Comparison of ENCODE assay signal across 18 mouse cellular contexts in genomic region chr12:48223298-48223697, GRCm38 (mm10).
DNase-seq lines count a peak whose midpoint lies in the region; ATAC-seq and TF ChIP-seq lines count a peak whose summit lies in the region.
"Had no signal": no experiment of that assay in that cellular context is flagged by ENCODE, and none has a peak within 500 bp of the region (broad histone marks: within the 10 kb centered on the region; RNA-seq: fewer than 3 reads in every experiment).

No protein-coding gene starts in this region.

- no peaks in the 10 kb centered on the region for H3K9me3 ChIP-seq in neural tube, embryonic 11.5 days (ENCODE audit: control insufficient read depth, low read length)
- H3K9me3 ChIP-seq in neural tube, embryonic 15.5 days (replicated peaks), result no peaks in the 10 kb centered on the region
- H3K9me3 ChIP-seq in hindbrain, embryonic 13.5 days, result no peaks in the 10 kb centered on the region
- no peaks in the 10 kb centered on the region for H3K9me3 ChIP-seq in midbrain, embryonic 13.5 days
- H3K9me3 ChIP-seq in stomach, postnatal 0 days (ENCODE audit: control insufficient read depth, low read length), result no peaks in the 10 kb centered on the region
- H3K9me3 ChIP-seq: heart, embryonic 10.5 days; megakaryocyte, embryonic 14.5 days had no signal

- TF ChIP-seq CTCF in stomach, postnatal 0 days (IDR thresholded peaks at IDR 0.05; ENCODE audit: low read depth), result no peak

- TF ChIP-seq EP300 in stomach, postnatal 0 days (optimal IDR thresholded peaks at IDR 0.05), result no peak

- H3K4me3 ChIP-seq in neural tube, embryonic 11.5 days (ENCODE audit: low read depth, low read length), result no peak overlapping the region
- H3K4me3 ChIP-seq in neural tube, embryonic 15.5 days (replicated peaks), result no peak overlapping the region
- no peak overlapping the region for H3K4me3 ChIP-seq in hindbrain, embryonic 13.5 days
- no peak overlapping the region for H3K4me3 ChIP-seq in midbrain, embryonic 13.5 days (replicated peaks)
- no peak overlapping the region for H3K4me3 ChIP-seq in stomach, postnatal 0 days (ENCODE audit: low read depth, low read length)
- H3K4me3 ChIP-seq: heart, embryonic 10.5 days; megakaryocyte, embryonic 14.5 days had no signal

- peak; percentile 12 for DNase-seq in neural tube, embryonic 11.5 days (ENCODE audit: low spot score)
- DNase-seq in retina, embryonic 14.5 days (ENCODE audit: low spot score), result no peak
- no peak for DNase-seq in cerebellum, adult 11-12 months
- no peak for DNase-seq in stomach, postnatal 0 days (ENCODE audit: low spot score)
- DNase-seq: adrenal gland, adult 8-10 months; cerebellum, postnatal 10 days; kidney, adult 18-20 months; left cerebral cortex, postnatal 4 days; liver; lung, postnatal 10 days; right cerebral cortex, postnatal 14 days; spleen, adult 18-20 months had no signal

- H3K27ac ChIP-seq in neural tube, embryonic 11.5 days (ENCODE audit: low read depth, low read length), result no peak overlapping the region
- H3K27ac ChIP-seq in neural tube, embryonic 15.5 days (replicated peaks), result no peak overlapping the region
- 0 out of 2 replicates have a peak overlapping the region, but pooled peaks have one; percentile 60 for H3K27ac ChIP-seq in hindbrain, embryonic 13.5 days
- H3K27ac ChIP-seq in midbrain, embryonic 13.5 days, result peak overlapping the region; percentile 62; the same call in 1 of the 2 replicates
- no peak overlapping the region for H3K27ac ChIP-seq in stomach, postnatal 0 days (replicated peaks)
- H3K27ac ChIP-seq: heart, embryonic 10.5 days; kidney, postnatal 0 days had no signal

- no peak overlapping the region for H3K9ac ChIP-seq in neural tube, embryonic 11.5 days (ENCODE audit: low read length)
- H3K9ac ChIP-seq in neural tube, embryonic 15.5 days (replicated peaks), result no peak overlapping the region
- H3K9ac ChIP-seq in hindbrain, embryonic 13.5 days, result no peak overlapping the region
- H3K9ac ChIP-seq in midbrain, embryonic 13.5 days (replicated peaks), result no peak overlapping the region
- no peak overlapping the region for H3K9ac ChIP-seq in stomach, postnatal 0 days (ENCODE audit: low read length)

- H3K36me3 ChIP-seq in neural tube, embryonic 11.5 days (ENCODE audit: control insufficient read depth, insufficient read depth, low read length), result no peaks in the 10 kb centered on the region
- H3K36me3 ChIP-seq in neural tube, embryonic 15.5 days, result no peaks in the 10 kb centered on the region
- no peaks in the 10 kb centered on the region for H3K36me3 ChIP-seq in hindbrain, embryonic 13.5 days
- H3K36me3 ChIP-seq in midbrain, embryonic 13.5 days, result no peaks in the 10 kb centered on the region
- no peaks in the 10 kb centered on the region for H3K36me3 ChIP-seq in stomach, postnatal 0 days (ENCODE audit: control insufficient read depth, insufficient read depth, low read length)
- H3K36me3 ChIP-seq: heart, embryonic 10.5 days had no signal

- H3K27me3 ChIP-seq in neural tube, embryonic 11.5 days (ENCODE audit: control insufficient read depth, insufficient read depth, low read length), result no peaks in the 10 kb centered on the region
- no peaks in the 10 kb centered on the region for H3K27me3 ChIP-seq in neural tube, embryonic 15.5 days (replicated peaks)
- H3K27me3 ChIP-seq in hindbrain, embryonic 13.5 days, result no peaks in the 10 kb centered on the region
- no peaks in the 10 kb centered on the region for H3K27me3 ChIP-seq in midbrain, embryonic 13.5 days
- no peaks in the 10 kb centered on the region for H3K27me3 ChIP-seq in stomach, postnatal 0 days (ENCODE audit: control insufficient read depth, insufficient read depth, low read length)
- H3K27me3 ChIP-seq: megakaryocyte, embryonic 14.5 days had no signal

- no peak overlapping the region for H3K4me2 ChIP-seq in neural tube, embryonic 11.5 days (ENCODE audit: low read depth)
- no peak overlapping the region for H3K4me2 ChIP-seq in neural tube, embryonic 15.5 days
- H3K4me2 ChIP-seq in hindbrain, embryonic 13.5 days, result no peak overlapping the region
- H3K4me2 ChIP-seq in midbrain, embryonic 13.5 days (replicated peaks), result no peak overlapping the region
- no peak overlapping the region for H3K4me2 ChIP-seq in stomach, postnatal 0 days (replicated peaks; ENCODE audit: low read depth)

- H3K4me1 ChIP-seq in neural tube, embryonic 11.5 days (ENCODE audit: control insufficient read depth, insufficient read depth, low read length), result no peaks in the 10 kb centered on the region; the same call in 1 of the 2 replicates
- H3K4me1 ChIP-seq in neural tube, embryonic 15.5 days, result peaks cover 6% of the 10 kb centered on the region; the same call in 1 of the 2 replicates
- H3K4me1 ChIP-seq in hindbrain, embryonic 13.5 days (replicated peaks), result peaks cover 6% of the 10 kb centered on the region; the same call in 1 of the 2 replicates
- peaks cover 12% of the 10 kb centered on the region for H3K4me1 ChIP-seq in midbrain, embryonic 13.5 days (replicated peaks)
- no peaks in the 10 kb centered on the region for H3K4me1 ChIP-seq in stomach, postnatal 0 days (replicated peaks; ENCODE audit: control insufficient read depth, insufficient read depth)
- H3K4me1 ChIP-seq: heart, embryonic 10.5 days; megakaryocyte, embryonic 14.5 days had no signal

- ATAC-seq in neural tube, embryonic 11.5 days (ENCODE audit: insufficient read depth, low FRiP score, low TSS enrichment), result no peak
- no peak for ATAC-seq in neural tube, embryonic 15.5 days (ENCODE audit: low FRiP score)
- no peak for ATAC-seq in hindbrain, embryonic 13.5 days (ENCODE audit: low FRiP score)
- ATAC-seq in midbrain, embryonic 13.5 days, result no peak
- ATAC-seq in stomach, postnatal 0 days (ENCODE audit: low FRiP score, low TSS enrichment), result no peak

- 44% methylated on average over 1 of the region's 1 CpGs for WGBS in neural tube, embryonic 11.5 days
- 14% methylated on average over 1 of the region's 1 CpGs for WGBS in neural tube, embryonic 15.5 days
- 28% methylated on average over 1 of the region's 1 CpGs for WGBS in hindbrain, embryonic 13.5 days
- 8% methylated on average over 1 of the region's 1 CpGs for WGBS in midbrain, embryonic 13.5 days
- 92% methylated on average over 1 of the region's 1 CpGs for WGBS in stomach, postnatal 0 days

Comparison
In these comparisons a context has a peak if more than half of its experiments do, and no peak if none do; other contexts are left out.
1. H3K27ac ChIP-seq: peak in hindbrain, embryonic 13.5 days (single experiment) and midbrain, embryonic 13.5 days (single experiment); none in neural tube, embryonic 11.5 days (single experiment), neural tube, embryonic 15.5 days (single experiment) and stomach, postnatal 0 days (single experiment).